Mouse (Mus musculus) stomach, postnatal 0 days (tissue): ENCODE data around the gene Grk1. TPM values are rescaled to one million over a fixed set of nuclear protein-coding genes. Genes with fewer than 3 reads are reported as not detected.

Experiments
- ATAC-seq: fragments of 200-750 bp; cut with Nextera tagmentation; 2 replicates; pipeline ENCODE4 v1.8.0; 2017; ENCODE audit not compliant: low FRiP score, low TSS enrichment
- DNase-seq: peaks from one replicate; pipeline ENCODE4 v3.0.0-alpha.2; 2016; ENCODE audit warnings: low spot score
- H3K27ac ChIP-seq: fragments of 300-500 bp; sonication (generic); replicated peaks from 2 replicates; pipeline ENCODE4 v1.5.1; 2014; ENCODE audit warnings: mild to moderate bottlenecking, control low read depth
- H3K27me3 ChIP-seq: fragments of 300-500 bp; sonication (generic); 2 replicates; pipeline ENCODE4 v1.6.1; 2014; ENCODE audit warnings: low read length; ENCODE audit not compliant: control insufficient read depth, insufficient read depth
- H3K36me3 ChIP-seq: fragments of 300-500 bp; sonication (generic); 2 replicates; pipeline ENCODE4 v1.6.1; 2014; ENCODE audit warnings: low read length, mixed read lengths; ENCODE audit not compliant: control insufficient read depth, insufficient read depth
- H3K4me1 ChIP-seq: fragments of 300-500 bp; sonication (generic); replicated peaks from 2 replicates; pipeline ENCODE4 v1.6.1; 2014; ENCODE audit warnings: antibody characterized with exemption; ENCODE audit not compliant: control insufficient read depth, insufficient read depth
- H3K4me2 ChIP-seq: fragments of 300-500 bp; sonication (generic); replicated peaks from 2 replicates; pipeline ENCODE4 v1.6.1; 2014; ENCODE audit warnings: low read depth, mild to moderate bottlenecking, control low read depth, moderate library complexity
- H3K4me3 ChIP-seq: fragments of 300-500 bp; sonication (generic); 2 replicates; pipeline ENCODE4 v1.5.1; 2014; ENCODE audit warnings: low read depth, low read length, control low read depth
- H3K9ac ChIP-seq: fragments of 300-500 bp; sonication (generic); 2 replicates; pipeline ENCODE4 v1.6.1; 2014; ENCODE audit warnings: mild to moderate bottlenecking, low read length, control low read depth, mixed read lengths
- H3K9me3 ChIP-seq: fragments of 300-500 bp; sonication (generic); 2 replicates; pipeline ENCODE4 v1.6.1; 2016; ENCODE audit warnings: low read length; ENCODE audit not compliant: control insufficient read depth
- CTCF ChIP-seq: IDR thresholded peaks from 2 replicates; pipeline ENCODE4 v1.5.1; 2016; ENCODE audit warnings: antibody characterized with exemption, low read depth, mild to moderate bottlenecking, moderate library complexity
- EP300 ChIP-seq: optimal IDR thresholded peaks from 2 replicates; pipeline ENCODE3; 2016; ENCODE audit warnings: antibody characterized with exemption
- WGBS: fragments of 180-500 bp; shearing (Covaris S2); extraction: QIAGEN DNeasy Blood & Tissue Kit; methylation state at CpG from one replicate; pipeline ENCODE4 v1.1.7; 2014; 5-methylcytosine and 5-hydroxymethylcytosine counted together
- polyA plus RNA-seq: library from polyadenylated mRNA; unstranded; fragments of >200 nt; fragmentation: Nextera tagmentation; extraction: Ambion mirVana; gene quantifications from 2 replicates; pipeline ENCODE4 v1.2.1, GENCODE M21; 2015

Gene Grk1
- 0.02 TPM in 1 of 2 replicates, not detected in the other for polyA plus RNA-seq

GRCm38 (mm10) chr8:13404666-13405131 is at the start of gene Grk1:
TSS of gene Grk1 (plus strand) at chr8:13405081.
- DNase-seq, result no peak
- 84% methylated on average over 5 of the region's 5 CpGs for WGBS
- TF ChIP-seq CTCF (no peak), EP300 (no peak)
- Histone ChIP-seq H3K9me3 (no peaks in the 10 kb centered on the region), H3K9ac (no peak within 1 kb of the TSS), H3K36me3 (no peaks in the 10 kb centered on the region), H3K4me2 (no peak within 1 kb of the TSS), H3K4me3 (no peak within 1 kb of the TSS), H3K27me3 (no peaks in the 10 kb centered on the region), H3K4me1 (no peaks in the 10 kb centered on the region), H3K27ac (no peak within 1 kb of the TSS)
- ATAC-seq, result no peak

- Histone ChIP-seq H3K4me2 (no peak overlapping the region), H3K36me3 (peaks cover 39% of the 10 kb centered on the region), H3K27me3 (no peaks in the 10 kb centered on the region), H3K27ac (no peak overlapping the region), H3K4me1 (no peaks in the 10 kb centered on the region), H3K9ac (no peak overlapping the region), H3K4me3 (no peak overlapping the region), H3K9me3 (no peaks in the 10 kb centered on the region)
- ATAC-seq, result no peak
- TF ChIP-seq CTCF, result no peak
- TF ChIP-seq EP300, result no peak
- WGBS, result 67% methylated on average over 6 of the region's 6 CpGs
- no peak for DNase-seq
Observed at GRCm38 (mm10) chr8:13356221-13356620, 48.7 kb upstream of the Grk1 start.

- no peak overlapping the region for H3K4me2 ChIP-seq
- peaks cover 37% of the 10 kb centered on the region for H3K36me3 ChIP-seq
- 68% methylated on average over 10 of the region's 10 CpGs for WGBS
- no peak overlapping the region for H3K27ac ChIP-seq
- no peaks in the 10 kb centered on the region for H3K9me3 ChIP-seq
- no peaks in the 10 kb centered on the region for H3K4me1 ChIP-seq
- H3K9ac ChIP-seq, result no peak overlapping the region
- ATAC-seq (no peak; the same call in 1 of the 2 replicates), DNase-seq (no peak)
- TF ChIP-seq EP300, result no peak
- peak; percentile 41; the same call in 1 of the 2 replicates for TF ChIP-seq CTCF
- no peaks in the 10 kb centered on the region for H3K27me3 ChIP-seq
- no peak overlapping the region for H3K4me3 ChIP-seq
Observed at GRCm38 (mm10) chr8:13356681-13357080, 48.2 kb upstream of the Grk1 start.

- no peak overlapping the region for H3K4me3 ChIP-seq
- no peak overlapping the region for H3K9ac ChIP-seq
- 93% methylated on average over 7 of the region's 7 CpGs for WGBS
- H3K9me3 ChIP-seq, result no peaks in the 10 kb centered on the region
- peaks cover 43% of the 10 kb centered on the region for H3K36me3 ChIP-seq
- no peak for DNase-seq
- no peaks in the 10 kb centered on the region for H3K27me3 ChIP-seq
- TF ChIP-seq CTCF (no peak), EP300 (no peak)
- ATAC-seq, result no peak
- H3K4me1 ChIP-seq, result no peaks in the 10 kb centered on the region
- no peak overlapping the region for H3K27ac ChIP-seq
- no peak overlapping the region for H3K4me2 ChIP-seq
Observed at GRCm38 (mm10) chr8:13360213-13360612, 44.7 kb upstream of the Grk1 start.

GRCm38 (mm10) chr8:13361865-13362264 is 43.0 kb upstream of the Grk1 start:
- Histone ChIP-seq H3K4me1 (no peaks in the 10 kb centered on the region), H3K9ac (no peak overlapping the region), H3K27ac (no peak overlapping the region), H3K9me3 (no peaks in the 10 kb centered on the region), H3K36me3 (peaks cover 45% of the 10 kb centered on the region), H3K4me3 (no peak overlapping the region), H3K27me3 (no peaks in the 10 kb centered on the region), H3K4me2 (no peak overlapping the region)
- TF ChIP-seq EP300, result no peak
- peak; percentile 48; the same call in 1 of the 2 replicates for TF ChIP-seq CTCF
- WGBS, result 94% methylated on average over 6 of the region's 6 CpGs
- ATAC-seq (0 out of 2 replicates have a peak, but pooled peaks have one; percentile 21), DNase-seq (no peak)

- 80% methylated on average over 8 of the region's 8 CpGs for WGBS
- H3K36me3 ChIP-seq, result peaks cover 44% of the 10 kb centered on the region
- TF ChIP-seq EP300, result no peak
- TF ChIP-seq CTCF, result no peak
- no peaks in the 10 kb centered on the region for H3K27me3 ChIP-seq
- H3K9ac ChIP-seq, result no peak overlapping the region
- no peaks in the 10 kb centered on the region for H3K9me3 ChIP-seq
- ATAC-seq, result no peak
- no peaks in the 10 kb centered on the region for H3K4me1 ChIP-seq
- no peak for DNase-seq
- H3K4me2 ChIP-seq, result no peak overlapping the region
- H3K4me3 ChIP-seq, result no peak overlapping the region
- no peak overlapping the region for H3K27ac ChIP-seq
Observed at GRCm38 (mm10) chr8:13373151-13373662, 31.7 kb upstream of the Grk1 start.
